Mouse (Mus musculus) brain, embryonic 14.5 days (tissue): ENCODE measurements at regions not wholly inside any gene's neighbourhood (a gene's known extent, or its start where the extent isn't known, plus 50 kb on each side); places are given as distances from the start of the nearest gene placed in this dataset.

Experiments
- DNase-seq: peaks from one replicate; pipeline ENCODE4 v3.0.0-alpha.2; 2011; ENCODE audit warnings: low read depth
- CTCF ChIP-seq: fragments of 200-500 bp; IDR thresholded peaks from 2 replicates; pipeline ENCODE4 v1.5.1; 2012; ENCODE audit warnings: inconsistent platforms, mild to moderate bottlenecking, moderate library complexity, borderline replicate concordance; ENCODE audit not compliant: insufficient read depth, insufficient read length; ENCODE audit errors: extremely low read depth
- POLR2A ChIP-seq: fragments of 200-500 bp; IDR thresholded peaks from 2 replicates; pipeline ENCODE4 v1.6.1; 2012; ENCODE audit warnings: mild to moderate bottlenecking, inconsistent platforms, borderline replicate concordance; ENCODE audit not compliant: poor library complexity, insufficient read depth, insufficient read length, severe bottlenecking; ENCODE audit errors: extremely low read depth

GRCm38 (mm10) chr7:138660124-138660523, 185.8 kb upstream of the Ppp2r2d start:
- TF ChIP-seq POLR2A (no peak), CTCF (no peak)
- no peak for DNase-seq

- DNase-seq: no peak
- TF ChIP-seq CTCF (no peak), POLR2A (no peak)
Observed at GRCm38 (mm10) chr7:138657521-138657920, 188.4 kb upstream of the Ppp2r2d start.

- DNase-seq: no peak
- TF ChIP-seq POLR2A: no peak
- TF ChIP-seq CTCF: no peak
Observed at GRCm38 (mm10) chr7:138657076-138657475, 188.8 kb upstream of the Ppp2r2d start.

GRCm38 (mm10) chr7:138655940-138656339, 189.9 kb upstream of the Ppp2r2d start:
- DNase-seq: peak; percentile 37
- TF ChIP-seq POLR2A (no peak), CTCF (no peak)

GRCm38 (mm10) chr7:138650946-138651345, 194.9 kb upstream of the Ppp2r2d start:
- no peak for TF ChIP-seq POLR2A
- no peak for DNase-seq

GRCm38 (mm10) chr7:138647636-138648035, 198.2 kb upstream of the Ppp2r2d start:
- TF ChIP-seq POLR2A: no peak
- TF ChIP-seq CTCF: no peak
- DNase-seq: no peak

- DNase-seq: peak; percentile 54
- TF ChIP-seq POLR2A: no peak
- no peak for TF ChIP-seq CTCF
Observed at GRCm38 (mm10) chr7:138640492-138641165, 205.2 kb upstream of the Ppp2r2d start.

GRCm38 (mm10) chr7:138639541-138639940, 206.3 kb upstream of the Ppp2r2d start:
- TF ChIP-seq CTCF: no peak
- TF ChIP-seq POLR2A: no peak
- no peak for DNase-seq

- DNase-seq: no peak
- TF ChIP-seq CTCF: no peak
- TF ChIP-seq POLR2A: no peak
Observed at GRCm38 (mm10) chr7:138626061-138626460, 219.8 kb upstream of the Ppp2r2d start.

GRCm38 (mm10) chr7:138620896-138621655, 223.5 kb upstream of the Tcerg1l start:
- no peak for TF ChIP-seq CTCF
- TF ChIP-seq POLR2A: no peak
- DNase-seq: peak; percentile 44

GRCm38 (mm10) chr7:138620080-138620684, 222.7 kb upstream of the Tcerg1l start:
- DNase-seq: peak; percentile 26
- TF ChIP-seq POLR2A (no peak), CTCF (no peak)
